Mouse (Mus musculus): ENCODE results near the gene Serinc2.

DNA sequence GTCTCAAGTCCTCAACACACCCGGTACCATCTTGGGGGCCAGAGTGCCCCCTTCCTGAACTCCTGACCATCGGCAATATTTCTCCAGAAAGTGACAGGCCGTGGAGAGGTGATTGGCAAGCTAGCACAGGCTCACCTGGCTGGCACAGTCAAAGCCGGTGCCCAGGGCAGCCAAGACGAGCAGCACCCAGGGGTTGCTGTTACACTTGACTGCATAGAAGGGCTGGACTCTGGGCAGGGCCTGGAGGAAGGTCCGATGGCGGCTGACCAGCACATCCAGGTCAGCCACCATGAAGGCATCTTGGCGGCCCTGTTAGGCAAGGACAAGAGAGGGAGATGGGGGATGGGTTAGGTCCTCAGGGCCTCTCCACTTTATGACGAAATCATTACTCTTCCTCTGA lies 58.8 kb downstream of the Serinc2 start:
- TF ChIP-seq POLR2A (IDR thresholded peaks at IDR 0.05; ENCODE audit: insufficient read depth, low read length) (no peak), CTCF (IDR thresholded peaks at IDR 0.05; ENCODE audit: low read depth, low read length) (no peak), EP300 (IDR thresholded peaks at IDR 0.05; ENCODE audit: insufficient read depth, low read depth, low read length) (no peak)

Data from ES-Bruce4 (cell line).